Mouse (Mus musculus): ENCODE data around the gene Cdk11b. TPM values are rescaled to one million over a fixed set of nuclear protein-coding genes. Genes with fewer than 3 reads are reported as not detected.

Gene Cdk11b
- polyA plus RNA-seq, 1 experiment from 2014 or later = 33.5 TPM

GRCm38 (mm10) chr4:155654456-155655298 is 30.0 kb downstream of the Cdk11b start:
- H3K4me2 ChIP-seq (ENCODE audit: low read length) = peak overlapping the region; percentile 90
- H3K27ac ChIP-seq (replicated peaks in 1 of 2; ENCODE audit: control insufficient read depth in 1 of 2, insufficient read depth in 1 of 2, low read depth in 2 of 2, low read length in 2 of 2) = peak overlapping the region in 1 of 2 experiments; percentile 87; a peak in 2 of 4 replicates
- H3K36me3 ChIP-seq (ENCODE audit: control insufficient read depth, insufficient read depth, low read length) = peaks cover 45% of the 10 kb centered on the region
- H3K4me3 ChIP-seq (ENCODE audit: control insufficient read depth in 1 of 2, insufficient read depth in 1 of 2, low read depth in 1 of 2, low read length in 2 of 2) = peak overlapping the region; percentile 57 to 64
- H3K9me3 ChIP-seq (ENCODE audit: control insufficient read depth, low read length) = no peaks in the 10 kb centered on the region
- H3K4me1 ChIP-seq (ENCODE audit: control insufficient read depth in 2 of 2, insufficient read depth in 2 of 2, low read length in 2 of 2) = peaks cover 37 to 40% of the 10 kb centered on the region in 2 experiments
- no peak for ATAC-seq (ENCODE audit: insufficient number of reproducible peaks, insufficient read depth, low FRiP score, low read depth)
- peak overlapping the region; percentile 80 for H3K9ac ChIP-seq (ENCODE audit: low read length)
- H3K27me3 ChIP-seq (ENCODE audit: control insufficient read depth, insufficient read depth, low read length) = peaks cover 13% of the 10 kb centered on the region
- 2% methylated on average over 52 of the region's 52 CpGs for WGBS

- no peaks in the 10 kb centered on the region for H3K9me3 ChIP-seq (ENCODE audit: control insufficient read depth, low read length)
- peaks cover 13% of the 10 kb centered on the region for H3K27me3 ChIP-seq (ENCODE audit: control insufficient read depth, insufficient read depth, low read length)
- H3K4me1 ChIP-seq (ENCODE audit: control insufficient read depth in 2 of 2, insufficient read depth in 2 of 2, low read length in 2 of 2) = peaks cover 39 to 47% of the 10 kb centered on the region in 2 experiments
- no peak overlapping the region for H3K4me3 ChIP-seq (ENCODE audit: control insufficient read depth in 1 of 2, insufficient read depth in 1 of 2, low read depth in 1 of 2, low read length in 2 of 2)
- no peak overlapping the region for H3K27ac ChIP-seq (replicated peaks in 1 of 2; ENCODE audit: control insufficient read depth in 1 of 2, insufficient read depth in 1 of 2, low read depth in 2 of 2, low read length in 2 of 2)
- no peak overlapping the region for H3K9ac ChIP-seq (ENCODE audit: low read length)
- no peak overlapping the region for H3K4me2 ChIP-seq (ENCODE audit: low read length)
- peaks cover 31% of the 10 kb centered on the region for H3K36me3 ChIP-seq (ENCODE audit: control insufficient read depth, insufficient read depth, low read length)
- WGBS = 86% methylated on average over 13 of the region's 13 CpGs
- no peak for ATAC-seq (ENCODE audit: insufficient number of reproducible peaks, insufficient read depth, low FRiP score, low read depth)
Observed at GRCm38 (mm10) chr4:155656214-155656751, 31.6 kb downstream of the Cdk11b start.

- Histone ChIP-seq H3K9me3 (ENCODE audit: control insufficient read depth, low read length) (no peaks in the 10 kb centered on the region), H3K9ac (ENCODE audit: low read length) (no peak overlapping the region), H3K4me2 (ENCODE audit: low read length) (no peak overlapping the region), H3K36me3 (ENCODE audit: control insufficient read depth, insufficient read depth, low read length) (peaks cover 38% of the 10 kb centered on the region), H3K27ac (replicated peaks in 1 of 2; ENCODE audit: control insufficient read depth in 1 of 2, insufficient read depth in 1 of 2, low read depth in 2 of 2, low read length in 2 of 2) (no peak overlapping the region), H3K4me3 (ENCODE audit: control insufficient read depth in 1 of 2, insufficient read depth in 1 of 2, low read depth in 1 of 2, low read length in 2 of 2) (no peak overlapping the region), H3K4me1 (ENCODE audit: control insufficient read depth in 2 of 2, insufficient read depth in 2 of 2, low read length in 2 of 2) (peaks cover 19 to 32% of the 10 kb centered on the region in 2 experiments), H3K27me3 (ENCODE audit: control insufficient read depth, insufficient read depth, low read length) (peaks cover 10% of the 10 kb centered on the region)
- no peak for ATAC-seq (ENCODE audit: insufficient number of reproducible peaks, insufficient read depth, low FRiP score, low read depth)
- 85% methylated on average over 10 of the region's 10 CpGs for WGBS
Observed at GRCm38 (mm10) chr4:155658961-155659360, 34.3 kb downstream of the Cdk11b start.

- Histone ChIP-seq H3K27ac (replicated peaks in 1 of 2; ENCODE audit: control insufficient read depth in 1 of 2, insufficient read depth in 1 of 2, low read depth in 2 of 2, low read length in 2 of 2) (peak overlapping the region in 1 of 2 experiments; percentile 33; a peak in 1 of 4 replicates), H3K4me2 (ENCODE audit: low read length) (no peak overlapping the region), H3K9me3 (ENCODE audit: control insufficient read depth, low read length) (no peaks in the 10 kb centered on the region), H3K4me3 (ENCODE audit: control insufficient read depth in 1 of 2, insufficient read depth in 1 of 2, low read depth in 1 of 2, low read length in 2 of 2) (no peak overlapping the region), H3K9ac (ENCODE audit: low read length) (no peak overlapping the region), H3K36me3 (ENCODE audit: control insufficient read depth, insufficient read depth, low read length) (peaks cover 49% of the 10 kb centered on the region), H3K4me1 (ENCODE audit: control insufficient read depth in 2 of 2, insufficient read depth in 2 of 2, low read length in 2 of 2) (peaks cover 7 to 17% of the 10 kb centered on the region in 2 experiments), H3K27me3 (ENCODE audit: control insufficient read depth, insufficient read depth, low read length) (no peaks in the 10 kb centered on the region)
- ATAC-seq (ENCODE audit: insufficient number of reproducible peaks, insufficient read depth, low FRiP score, low read depth) = peak; percentile 32; the same call in 1 of the 2 replicates
- 54% methylated on average over 12 of the region's 12 CpGs for WGBS
Observed at GRCm38 (mm10) chr4:155660641-155661040, 36.0 kb downstream of the Cdk11b start.

- no peak for ATAC-seq (ENCODE audit: insufficient number of reproducible peaks, insufficient read depth, low FRiP score, low read depth)
- H3K27ac ChIP-seq (replicated peaks in 1 of 2; ENCODE audit: control insufficient read depth in 1 of 2, insufficient read depth in 1 of 2, low read depth in 2 of 2, low read length in 2 of 2) = 0 out of 4 replicates have a peak overlapping the region, but pooled peaks of 1 of the 2 experiments have one; percentile 9
- no peak overlapping the region for H3K9ac ChIP-seq (ENCODE audit: low read length)
- no peaks in the 10 kb centered on the region for H3K27me3 ChIP-seq (ENCODE audit: control insufficient read depth, insufficient read depth, low read length)
- H3K4me2 ChIP-seq (ENCODE audit: low read length) = no peak overlapping the region
- H3K4me1 ChIP-seq (ENCODE audit: control insufficient read depth in 2 of 2, insufficient read depth in 2 of 2, low read length in 2 of 2) = peaks cover 3 to 13% of the 10 kb centered on the region in 2 experiments
- peaks cover 30% of the 10 kb centered on the region for H3K36me3 ChIP-seq (ENCODE audit: control insufficient read depth, insufficient read depth, low read length)
- H3K4me3 ChIP-seq (ENCODE audit: control insufficient read depth in 1 of 2, insufficient read depth in 1 of 2, low read depth in 1 of 2, low read length in 2 of 2) = no peak overlapping the region
- H3K9me3 ChIP-seq (ENCODE audit: control insufficient read depth, low read length) = no peaks in the 10 kb centered on the region
Observed at GRCm38 (mm10) chr4:155666903-155667302, 42.2 kb downstream of the Cdk11b start.

- H3K9ac ChIP-seq (ENCODE audit: low read length) = peak within 1 kb of the TSS; percentile 92
- peaks cover 3 to 6% of the 10 kb centered on the region in 2 experiments for H3K4me1 ChIP-seq (ENCODE audit: control insufficient read depth in 2 of 2, insufficient read depth in 2 of 2, low read length in 2 of 2)
- no peaks in the 10 kb centered on the region for H3K27me3 ChIP-seq (ENCODE audit: control insufficient read depth, insufficient read depth, low read length)
- ATAC-seq (ENCODE audit: insufficient number of reproducible peaks, insufficient read depth, low FRiP score, low read depth) = peak; percentile 97
- H3K27ac ChIP-seq (replicated peaks in 1 of 2; ENCODE audit: control insufficient read depth in 1 of 2, insufficient read depth in 1 of 2, low read depth in 2 of 2, low read length in 2 of 2) = peak within 1 kb of the TSS; percentile 52 to 62; a peak in 3 of 4 replicates
- H3K36me3 ChIP-seq (ENCODE audit: control insufficient read depth, insufficient read depth, low read length) = peaks cover 21% of the 10 kb centered on the region
- H3K9me3 ChIP-seq (ENCODE audit: control insufficient read depth, low read length) = no peaks in the 10 kb centered on the region
- H3K4me2 ChIP-seq (ENCODE audit: low read length) = peak within 1 kb of the TSS; percentile 84
- peak within 1 kb of the TSS; percentile 91 to 94 for H3K4me3 ChIP-seq (ENCODE audit: control insufficient read depth in 1 of 2, insufficient read depth in 1 of 2, low read depth in 1 of 2, low read length in 2 of 2)
- under 1% methylated on average over 73 of the region's 73 CpGs for WGBS
Observed at GRCm38 (mm10) chr4:155668689-155669597, 44.3 kb downstream of the Cdk11b start, which contains the start of gene Mib2. Gene Mib2, minus strand, starts transcription at chr4:155669198.

DNA sequence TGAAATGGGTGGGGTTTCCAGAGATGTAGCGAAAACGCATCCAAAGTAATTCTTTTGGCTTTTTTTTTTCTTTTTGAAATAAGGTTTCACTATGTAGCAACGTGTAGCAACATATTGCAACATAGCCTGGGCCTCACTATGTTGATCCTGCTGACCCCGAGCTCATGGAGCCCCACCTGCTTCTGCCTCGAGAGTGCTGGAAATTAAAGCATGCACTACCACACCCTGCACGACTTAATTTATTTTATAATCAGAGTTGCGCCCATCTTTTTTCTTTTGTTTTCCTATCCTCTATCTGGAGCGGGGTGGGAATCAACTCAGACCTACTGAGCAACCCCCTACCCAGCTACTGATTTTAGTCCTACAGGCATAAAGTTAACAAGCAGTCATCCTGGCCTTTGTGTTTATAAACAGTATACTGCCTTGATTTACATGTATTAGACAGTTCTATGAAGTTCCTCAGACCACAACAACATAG is 45.0 kb downstream of the Cdk11b start:
- Histone ChIP-seq H3K4me3 (ENCODE audit: control insufficient read depth in 1 of 2, insufficient read depth in 1 of 2, low read depth in 1 of 2, low read length in 2 of 2) (peak overlapping the region; percentile 91 to 94), H3K9me3 (ENCODE audit: control insufficient read depth, low read length) (no peaks in the 10 kb centered on the region), H3K4me2 (ENCODE audit: low read length) (peak overlapping the region; percentile 84), H3K27me3 (ENCODE audit: control insufficient read depth, insufficient read depth, low read length) (no peaks in the 10 kb centered on the region), H3K27ac (replicated peaks in 1 of 2; ENCODE audit: control insufficient read depth in 1 of 2, insufficient read depth in 1 of 2, low read depth in 2 of 2, low read length in 2 of 2) (no peak overlapping the region), H3K9ac (ENCODE audit: low read length) (peak overlapping the region; percentile 92), H3K4me1 (ENCODE audit: control insufficient read depth in 2 of 2, insufficient read depth in 2 of 2, low read length in 2 of 2) (peaks cover 3 to 6% of the 10 kb centered on the region in 2 experiments), H3K36me3 (ENCODE audit: control insufficient read depth, insufficient read depth, low read length) (peaks cover 14% of the 10 kb centered on the region)
- ATAC-seq (ENCODE audit: insufficient number of reproducible peaks, insufficient read depth, low FRiP score, low read depth) = no peak
- 3% methylated on average over 8 of the region's 8 CpGs for WGBS
